Comparison of ENCODE assay signal across 1 mouse cellular context in genomic region chr8:110842012-110842574, GRCm38 (mm10).
TF ChIP-seq lines count a peak whose summit lies in the region.

No protein-coding gene starts in this region.

TF ChIP-seq in CH12.LX, 34 proteins besides CTCF, POLR2A, EP300 and RAD21:
- no peak for TF ChIP-seq SMC3 (IDR thresholded peaks at IDR 0.05; ENCODE audit: low read depth, low read length)
- peak; percentile 40 for TF ChIP-seq ZNF384 (IDR thresholded peaks at IDR 0.05; ENCODE audit: low read depth, low read length)
- no peak for TF ChIP-seq TCF12 (IDR thresholded peaks at IDR 0.05; ENCODE audit: low read depth, low read length)
